10 mouse cellular contexts compared by ENCODE assay signal in the genomic region with DNA sequence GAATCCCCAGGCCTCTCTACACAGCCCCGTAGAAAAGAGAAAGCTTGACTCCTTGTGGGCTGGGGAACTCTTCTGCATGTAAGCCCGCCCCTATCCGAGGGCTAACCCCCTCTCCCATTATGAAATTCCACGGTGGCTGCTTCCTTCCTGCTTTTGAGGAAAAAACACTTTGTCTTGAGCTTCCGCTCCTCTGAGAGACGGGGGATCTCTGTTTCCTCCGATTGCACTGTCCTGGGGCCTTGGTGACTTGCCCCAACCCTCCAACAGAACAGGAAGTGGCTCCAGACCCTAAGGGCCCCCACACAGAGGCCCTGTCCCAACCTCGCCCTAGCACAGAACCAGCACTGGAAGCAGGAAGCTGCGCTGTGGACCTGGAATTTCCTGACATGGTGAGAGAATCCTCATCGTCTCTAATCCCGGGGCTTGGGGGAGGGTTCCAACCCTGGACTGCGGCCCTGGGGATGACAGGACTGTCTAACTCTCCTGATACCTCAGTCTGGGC. TPM values are rescaled to one million over a fixed set of nuclear protein-coding genes. Genes with fewer than 3 reads are reported as not detected.
DNase-seq lines count a peak whose midpoint lies in the region; ATAC-seq and TF ChIP-seq lines count a peak whose summit lies in the region.
"Had no signal": no experiment of that assay in that cellular context is flagged by ENCODE, and none has a peak within 500 bp of the region (broad histone marks: within the 10 kb centered on the region; RNA-seq: fewer than 3 reads in every experiment).

No protein-coding gene starts in this region.

- no peaks in the 10 kb centered on the region; the same call in 1 of the 2 replicates for H3K27me3 ChIP-seq in cerebellum, adult 2 months (ENCODE audit: control insufficient read depth, insufficient read depth, low read length)
- no peaks in the 10 kb centered on the region for H3K27me3 ChIP-seq in heart, embryonic 11.5 days (ENCODE audit: control insufficient read depth, insufficient read depth, low read length)

- H3K27ac ChIP-seq in cerebellum, adult 2 months (ENCODE audit: insufficient read depth, low read length) = peak overlapping the region; percentile 36; the same call in 1 of the 2 replicates
- peak overlapping the region; percentile 47 for H3K27ac ChIP-seq in heart, embryonic 11.5 days (ENCODE audit: low read depth, low read length)
- H3K27ac ChIP-seq: macrophage had no signal

- H3K4me1 ChIP-seq in cerebellum, adult 2 months (ENCODE audit: control insufficient read depth, insufficient read depth, low read length) = no peaks in the 10 kb centered on the region
- H3K4me1 ChIP-seq in heart, embryonic 11.5 days (ENCODE audit: control insufficient read depth, insufficient read depth, low read length) = peaks cover 12% of the 10 kb centered on the region

- no peaks in the 10 kb centered on the region for H3K36me3 ChIP-seq in heart, embryonic 11.5 days (ENCODE audit: control insufficient read depth, insufficient read depth, low read length)

- DNase-seq in cerebellum, adult 2 months = no peak
- DNase-seq in cerebellum, postnatal 4 days (ENCODE audit: low spot score in 2 of 2) = no peak
- DNase-seq in kidney, postnatal 10 days = peak; percentile 77
- peak; percentile 73 to 88 for DNase-seq in lung, postnatal 4 days
- no peak for DNase-seq in spleen, postnatal 36 days (ENCODE audit: low spot score in 2 of 2)
- DNase-seq in retina, embryonic 14.5 days (ENCODE audit: low spot score) = no peak
- DNase-seq in right cerebral cortex, postnatal 36 days (ENCODE audit: low spot score in 2 of 2) = no peak

- H3K4me2 ChIP-seq in heart, embryonic 11.5 days = no peak overlapping the region

- ATAC-seq in heart, embryonic 11.5 days (replicated peaks; ENCODE audit: insufficient number of reproducible peaks, low FRiP score, low TSS enrichment) = peak; percentile 72

- no peak for TF ChIP-seq POLR2A in cerebellum, adult 2 months (IDR thresholded peaks at IDR 0.05; ENCODE audit: borderline replicate concordance, insufficient read depth, low read length)

- no peak overlapping the region for H3K4me3 ChIP-seq in cerebellum, adult 2 months (replicated peaks; ENCODE audit: insufficient read depth, low read depth, low read length)
- H3K4me3 ChIP-seq in heart, embryonic 11.5 days (ENCODE audit: low read depth, low read length) = no peak overlapping the region

- WGBS in cerebellum, adult 2 months = 79% methylated on average over 12 of the region's 12 CpGs
- WGBS in heart, embryonic 11.5 days (ENCODE audit: insufficient replicate concordance) = 35% methylated on average over 12 of the region's 12 CpGs

- H3K9ac ChIP-seq in heart, embryonic 11.5 days (ENCODE audit: low read depth, low read length) = 0 out of 2 replicates have a peak overlapping the region, but pooled peaks have one; percentile 1

- no peak for TF ChIP-seq CTCF in cerebellum, adult 2 months (IDR thresholded peaks at IDR 0.05; ENCODE audit: borderline replicate concordance, insufficient read depth, low read depth, low read length)

- H3K9me3 ChIP-seq in heart, embryonic 11.5 days (replicated peaks; ENCODE audit: control insufficient read depth, low read length) = no peaks in the 10 kb centered on the region

RNA-seq across cellular contexts. Expression of gene Mybbp1a, which starts 16.9 kb away (rescaled TPM):
- 52.5 and 61.3 TPM in 2 replicates for polyA plus RNA-seq in cerebellum, adult 2 months (2012; rRNA removed)
- polyA plus RNA-seq in heart, embryonic 11.5 days (2014; fragmentation: Nextera tagmentation; extraction: Ambion mirVana) = 93.8 and 101 TPM in 2 replicates

RNA-seq across cellular contexts. Expression of gene Ggt6, which starts 22.7 kb away (rescaled TPM):
- 0.14 and 0.15 TPM in 2 replicates for polyA plus RNA-seq in cerebellum, adult 2 months (2012; rRNA removed)
- not detected in 2 replicates for polyA plus RNA-seq in heart, embryonic 11.5 days (2014; fragmentation: Nextera tagmentation; extraction: Ambion mirVana)
- polyA plus RNA-seq: C2C12, macrophage had no signal

RNA-seq across cellular contexts. Expression of gene Spns2, which starts 31.7 kb away (rescaled TPM):
- polyA plus RNA-seq in cerebellum, adult 2 months (2012; rRNA removed) = 55.3 and 59.5 TPM in 2 replicates
- polyA plus RNA-seq in heart, embryonic 11.5 days (2014; fragmentation: Nextera tagmentation; extraction: Ambion mirVana) = 4.0 and 4.6 TPM in 2 replicates
- polyA plus RNA-seq: macrophage had no signal

RNA-seq across cellular contexts. Expression of gene Smtnl2, which starts 46.5 kb away (rescaled TPM):
- 1.5 and 1.6 TPM in 2 replicates for polyA plus RNA-seq in cerebellum, adult 2 months (2012; rRNA removed)
- polyA plus RNA-seq in heart, embryonic 11.5 days (2014; fragmentation: Nextera tagmentation; extraction: Ambion mirVana) = 107 and 123 TPM in 2 replicates
- polyA plus RNA-seq: macrophage had no signal

Comparison
In these comparisons a context has a peak if more than half of its experiments do, and no peak if none do; other contexts are left out.
1. DNase-seq: peak in kidney, postnatal 10 days (single experiment) and lung, postnatal 4 days (2 of 2); none in cerebellum, adult 2 months (0 of 2), cerebellum, postnatal 4 days (0 of 2), spleen, postnatal 36 days (0 of 2), retina, embryonic 14.5 days (single experiment) and right cerebral cortex, postnatal 36 days (0 of 2).
2. RNA of gene Spns2, which starts 31.7 kb away (polyA plus RNA-seq): 55.3 to 59.5 TPM in cerebellum, adult 2 months; 4.0 to 4.6 TPM in heart, embryonic 11.5 days; every median in the first group is over 10 times any median in the second.